Mouse (Mus musculus): ENCODE measurements around the gene Tsnax. TPM values are rescaled to one million over a fixed set of nuclear protein-coding genes. Genes with fewer than 3 reads are reported as not detected.

The Tsnax gene
- polyA plus RNA-seq (2015; fragmentation: Nextera tagmentation; extraction: Ambion mirVana), result 60.6 and 63.3 TPM in 2 replicates

DNA sequence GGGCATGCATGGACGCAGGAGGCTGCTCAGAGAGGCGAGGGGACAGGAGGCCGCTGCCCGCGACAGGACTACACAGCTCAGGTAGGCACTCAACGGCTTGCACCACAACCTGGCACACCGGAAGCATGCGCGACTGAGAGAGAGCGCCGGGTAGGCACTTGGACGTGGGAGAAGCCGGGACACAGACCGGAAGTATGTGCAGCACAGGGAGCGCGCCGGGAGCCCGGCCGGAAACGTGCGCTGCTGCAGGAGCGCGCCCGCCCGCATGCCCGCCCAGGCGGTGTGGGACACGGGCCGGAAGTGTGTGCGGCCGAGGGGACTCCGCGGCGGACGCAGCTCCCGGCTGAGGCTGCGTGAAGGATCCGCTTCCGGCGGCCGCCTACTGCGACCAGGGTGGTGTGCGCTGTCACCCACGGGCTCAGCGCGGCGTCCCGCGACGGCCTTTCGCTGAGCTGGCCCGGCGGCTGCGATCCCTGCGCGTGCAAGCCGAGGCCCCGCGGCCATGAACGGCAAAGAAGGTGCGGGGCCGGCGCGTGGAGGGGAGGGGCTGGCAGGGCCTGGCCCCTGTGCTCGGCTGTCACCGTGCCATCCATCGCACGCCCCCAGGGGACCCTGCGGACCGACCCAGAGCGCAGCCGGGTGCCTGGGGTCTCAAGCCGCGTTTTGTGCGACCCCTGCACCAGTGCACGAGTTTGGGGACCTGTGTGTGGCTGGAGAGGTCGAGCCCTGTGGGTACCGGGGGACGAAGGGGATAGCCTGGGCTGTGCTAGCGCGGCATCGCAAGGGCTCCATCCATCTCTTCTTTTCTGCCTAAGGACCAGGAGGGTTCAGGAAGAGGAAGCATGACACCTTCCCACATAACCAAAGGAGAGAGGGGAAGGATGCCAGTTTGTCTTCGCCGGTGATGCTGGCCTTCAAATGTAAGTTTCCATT is at the start of gene Tsnax:
Gene Tsnax, plus strand, starts transcription at position 303 of the 933 bp plus-strand sequence.
- ATAC-seq (peak; percentile 100), DNase-seq (ENCODE audit: low spot score) (peak; percentile 97)
- Histone ChIP-seq H3K4me2 (replicated peaks; ENCODE audit: low read depth, low read length) (peak within 1 kb of the TSS; percentile 90), H3K9me3 (ENCODE audit: low read length) (no peaks in the 10 kb centered on the region), H3K36me3 (ENCODE audit: insufficient read depth, low read length) (0 out of 2 replicates have a peak, but pooled peaks cover 5% of the 10 kb centered on the region), H3K27me3 (replicated peaks; ENCODE audit: insufficient read depth, low read length) (no peaks in the 10 kb centered on the region), H3K4me1 (ENCODE audit: insufficient read depth, low read depth, low read length) (0 out of 2 replicates have a peak, but pooled peaks cover 5% of the 10 kb centered on the region), H3K27ac (ENCODE audit: low read length) (peak within 1 kb of the TSS; percentile 76), H3K4me3 (ENCODE audit: low read depth, low read length) (peak within 1 kb of the TSS; percentile 92), H3K9ac (replicated peaks; ENCODE audit: low read depth) (peak within 1 kb of the TSS; percentile 88)
- WGBS, result 3% methylated on average over 48 of the region's 84 CpGs
- peak; percentile 20 for TF ChIP-seq CTCF (IDR thresholded peaks at IDR 0.05)
- no peak for TF ChIP-seq EP300 (IDR thresholded peaks at IDR 0.05)

DNA sequence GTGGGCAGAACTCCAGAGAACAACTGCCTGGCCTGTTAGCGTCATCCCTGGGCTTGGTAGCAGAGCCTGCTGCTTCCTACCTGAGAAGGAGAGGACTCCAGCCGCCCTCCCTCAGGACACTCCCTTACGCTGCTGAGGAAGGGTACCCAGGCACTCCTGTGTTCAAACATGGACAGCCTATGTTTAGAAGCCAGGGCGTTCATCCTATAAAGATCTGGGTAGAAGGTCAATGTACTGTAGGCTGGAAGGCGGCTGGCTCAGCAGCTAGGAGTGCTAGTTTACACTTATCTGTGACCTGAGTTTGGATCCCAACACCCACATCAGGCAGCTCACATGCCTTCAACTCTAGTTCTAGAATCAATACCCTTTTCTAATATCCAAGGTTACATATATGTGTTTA is 49.6 kb upstream of the Tsnax start:
- TF ChIP-seq CTCF (IDR thresholded peaks at IDR 0.05) (no peak), EP300 (IDR thresholded peaks at IDR 0.05) (no peak)
- no peak overlapping the region for H3K9ac ChIP-seq (replicated peaks; ENCODE audit: low read depth)
- no peaks in the 10 kb centered on the region for H3K36me3 ChIP-seq (ENCODE audit: insufficient read depth, low read length)
- no peak overlapping the region for H3K4me3 ChIP-seq (ENCODE audit: low read depth, low read length)
- WGBS, result 95% methylated on average over 5 of the region's 5 CpGs
- ATAC-seq (no peak), DNase-seq (ENCODE audit: low spot score) (no peak)
- H3K4me1 ChIP-seq (ENCODE audit: insufficient read depth, low read depth, low read length), result no peaks in the 10 kb centered on the region
- no peak overlapping the region for H3K27ac ChIP-seq (ENCODE audit: low read length)
- H3K4me2 ChIP-seq (replicated peaks; ENCODE audit: low read depth, low read length), result no peak overlapping the region
- no peaks in the 10 kb centered on the region for H3K27me3 ChIP-seq (replicated peaks; ENCODE audit: insufficient read depth, low read length)
- no peaks in the 10 kb centered on the region for H3K9me3 ChIP-seq (ENCODE audit: low read length)

DNA sequence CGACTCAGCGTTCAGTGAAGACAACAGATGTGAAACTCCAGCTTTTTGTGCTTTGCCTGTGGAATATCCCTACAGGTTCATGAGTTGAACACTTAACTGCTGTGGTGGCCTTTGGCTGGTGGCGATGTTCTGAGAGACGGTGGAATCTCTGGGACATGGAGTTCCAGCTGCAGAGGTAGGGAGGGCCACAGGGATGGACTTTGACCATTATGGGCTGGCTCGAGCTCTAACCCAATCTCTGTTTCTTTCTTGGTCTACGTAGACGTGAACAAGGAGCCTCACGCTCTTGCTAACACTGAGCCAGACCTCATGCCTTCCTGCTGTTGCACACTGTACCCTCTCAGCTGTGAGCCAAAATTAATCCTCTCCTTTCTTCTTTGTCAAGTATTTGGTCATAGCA is 47.8 kb upstream of the Tsnax start:
- ATAC-seq (no peak), DNase-seq (ENCODE audit: low spot score) (no peak)
- H3K27me3 ChIP-seq (replicated peaks; ENCODE audit: insufficient read depth, low read length), result no peaks in the 10 kb centered on the region
- no peaks in the 10 kb centered on the region for H3K36me3 ChIP-seq (ENCODE audit: insufficient read depth, low read length)
- H3K4me3 ChIP-seq (ENCODE audit: low read depth, low read length), result no peak overlapping the region
- no peak overlapping the region for H3K4me2 ChIP-seq (replicated peaks; ENCODE audit: low read depth, low read length)
- no peaks in the 10 kb centered on the region for H3K9me3 ChIP-seq (ENCODE audit: low read length)
- TF ChIP-seq CTCF (IDR thresholded peaks at IDR 0.05) (no peak), EP300 (IDR thresholded peaks at IDR 0.05) (no peak)
- no peaks in the 10 kb centered on the region for H3K4me1 ChIP-seq (ENCODE audit: insufficient read depth, low read depth, low read length)
- H3K9ac ChIP-seq (replicated peaks; ENCODE audit: low read depth), result no peak overlapping the region
- H3K27ac ChIP-seq (ENCODE audit: low read length), result no peak overlapping the region
- WGBS, result 89% methylated on average over 8 of the region's 8 CpGs

DNA sequence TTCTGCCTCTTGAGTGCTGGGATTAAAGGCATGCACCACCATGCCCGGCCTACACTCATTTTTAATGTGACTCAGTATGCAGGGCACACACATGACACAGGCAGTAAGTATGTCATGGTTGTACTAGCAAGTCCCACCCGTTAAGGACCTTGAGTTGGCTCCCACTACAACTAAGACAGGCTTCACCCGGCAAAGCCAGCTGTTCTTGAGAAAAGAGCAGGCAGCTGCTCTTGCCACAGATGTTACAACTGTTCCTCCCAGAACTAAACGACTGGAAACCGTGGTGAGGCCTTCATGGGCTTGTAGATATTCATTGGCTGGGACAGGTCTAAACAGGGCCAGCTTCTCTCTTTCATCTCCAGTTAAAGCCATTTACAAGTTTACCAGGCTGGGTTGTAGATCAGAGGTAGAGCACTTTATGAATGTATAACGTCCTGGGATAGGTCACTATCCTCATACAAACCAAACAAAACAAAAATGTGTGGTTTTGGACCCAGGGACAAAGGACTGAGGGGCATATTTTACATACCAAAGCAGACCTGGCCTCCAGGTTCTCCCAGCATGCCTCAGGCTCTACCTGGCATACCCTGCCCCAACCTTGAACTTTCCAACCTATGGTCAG is 42.4 kb upstream of the Tsnax start:
- WGBS, result 56% methylated on average over 6 of the region's 6 CpGs
- no peaks in the 10 kb centered on the region for H3K9me3 ChIP-seq (ENCODE audit: low read length)

DNA sequence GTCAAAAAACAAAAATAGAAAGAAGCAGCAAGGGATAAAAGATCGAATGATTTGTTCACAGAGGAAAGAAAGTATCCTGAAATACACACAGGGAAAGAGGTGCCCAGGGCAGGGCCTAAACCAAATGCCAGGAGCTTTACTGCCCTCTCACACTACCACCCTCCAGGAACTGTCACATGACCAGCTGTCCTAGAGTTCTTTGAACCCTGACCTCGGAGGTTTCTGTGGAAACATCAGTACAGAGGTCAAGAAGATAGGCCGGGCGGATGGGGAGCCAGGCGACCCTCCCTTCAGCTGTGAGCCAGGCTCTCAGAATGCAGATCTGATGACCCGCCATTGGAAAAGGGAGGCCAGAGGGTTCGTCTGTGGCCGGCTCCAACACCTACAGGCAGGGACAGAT is 39.6 kb upstream of the Tsnax start:
- ATAC-seq, result no peak
- DNase-seq (ENCODE audit: low spot score), result no peak
- no peaks in the 10 kb centered on the region for H3K9me3 ChIP-seq (ENCODE audit: low read length)
- H3K9ac ChIP-seq (replicated peaks; ENCODE audit: low read depth), result no peak overlapping the region
- no peaks in the 10 kb centered on the region for H3K36me3 ChIP-seq (ENCODE audit: insufficient read depth, low read length)
- H3K4me2 ChIP-seq (replicated peaks; ENCODE audit: low read depth, low read length), result no peak overlapping the region
- H3K4me1 ChIP-seq (ENCODE audit: insufficient read depth, low read depth, low read length), result no peaks in the 10 kb centered on the region
- TF ChIP-seq CTCF (IDR thresholded peaks at IDR 0.05) (no peak), EP300 (IDR thresholded peaks at IDR 0.05) (no peak)
- H3K27me3 ChIP-seq (replicated peaks; ENCODE audit: insufficient read depth, low read length), result no peaks in the 10 kb centered on the region
- H3K27ac ChIP-seq (ENCODE audit: low read length), result no peak overlapping the region
- 75% methylated on average over 8 of the region's 8 CpGs for WGBS
- no peak overlapping the region for H3K4me3 ChIP-seq (ENCODE audit: low read depth, low read length)

More for the DNA sequence above, 42.4 kb upstream of the Tsnax start:
- peak; percentile 30 for DNase-seq (ENCODE audit: low spot score)
- H3K36me3 ChIP-seq (ENCODE audit: insufficient read depth, low read length), result no peaks in the 10 kb centered on the region
- H3K9ac ChIP-seq (replicated peaks; ENCODE audit: low read depth), result no peak overlapping the region
- no peak overlapping the region for H3K4me3 ChIP-seq (ENCODE audit: low read depth, low read length)
- no peaks in the 10 kb centered on the region for H3K27me3 ChIP-seq (replicated peaks; ENCODE audit: insufficient read depth, low read length)
- no peak overlapping the region for H3K27ac ChIP-seq (ENCODE audit: low read length)
- no peak for TF ChIP-seq CTCF (IDR thresholded peaks at IDR 0.05)
- 0 out of 2 replicates have a peak, but pooled peaks have one; percentile 32 for ATAC-seq
- H3K4me1 ChIP-seq (ENCODE audit: insufficient read depth, low read depth, low read length), result no peaks in the 10 kb centered on the region
- no peak overlapping the region for H3K4me2 ChIP-seq (replicated peaks; ENCODE audit: low read depth, low read length)

DNA sequence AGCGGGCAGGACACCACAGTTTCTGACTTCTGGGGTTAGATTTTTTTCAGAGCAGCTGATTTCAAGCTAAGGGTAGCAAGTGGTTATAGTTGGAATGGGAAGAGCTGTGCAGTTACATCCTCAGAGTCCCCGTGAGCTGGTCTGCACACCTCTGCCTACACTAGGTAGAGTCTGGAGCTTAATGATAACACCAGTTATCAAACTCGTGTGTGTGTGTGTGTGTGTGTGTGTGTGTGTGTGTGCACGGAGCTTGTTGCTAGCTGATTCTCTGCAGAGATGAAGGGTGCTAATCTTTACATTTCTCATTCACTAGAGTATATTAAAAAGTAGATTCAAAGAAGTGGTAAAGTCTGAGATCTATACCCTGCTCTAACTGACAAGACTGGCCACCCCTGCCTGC is 38.5 kb upstream of the Tsnax start:
- TF ChIP-seq CTCF (IDR thresholded peaks at IDR 0.05), result no peak
- TF ChIP-seq EP300 (IDR thresholded peaks at IDR 0.05), result no peak

More for the DNA sequence above, 38.5 kb upstream of the Tsnax start:
- no peak overlapping the region for H3K4me3 ChIP-seq (ENCODE audit: low read depth, low read length)
- no peak for DNase-seq (ENCODE audit: low spot score)
- no peaks in the 10 kb centered on the region for H3K36me3 ChIP-seq (ENCODE audit: insufficient read depth, low read length)
- no peaks in the 10 kb centered on the region for H3K27me3 ChIP-seq (replicated peaks; ENCODE audit: insufficient read depth, low read length)
- H3K9ac ChIP-seq (replicated peaks; ENCODE audit: low read depth), result no peak overlapping the region
- no peak for ATAC-seq
- no peaks in the 10 kb centered on the region for H3K4me1 ChIP-seq (ENCODE audit: insufficient read depth, low read depth, low read length)
- WGBS, result 64% methylated on average over 4 of the region's 4 CpGs
- H3K27ac ChIP-seq (ENCODE audit: low read length), result no peak overlapping the region
- H3K9me3 ChIP-seq (ENCODE audit: low read length), result no peaks in the 10 kb centered on the region
- H3K4me2 ChIP-seq (replicated peaks; ENCODE audit: low read depth, low read length), result no peak overlapping the region
